Mouse (Mus musculus) C2C12 (cell line): ENCODE results near the gene Hist1h2bj.

ENCODE experiments used
- CTCF ChIP-seq: IDR thresholded peaks from one replicate; pipeline ENCODE4 v1.5.1; 2011; ENCODE audit not compliant: control insufficient read depth, insufficient read depth, insufficient read length
- FOSL1 ChIP-seq: IDR thresholded peaks from one replicate; pipeline ENCODE4 v1.8.0; 2011; ENCODE audit warnings: mild to moderate bottlenecking, low read length; ENCODE audit not compliant: poor library complexity, insufficient read depth, severe bottlenecking
- MAX ChIP-seq: IDR thresholded peaks from one replicate; pipeline ENCODE4 v1.6.1; 2011; ENCODE audit warnings: mild to moderate bottlenecking, control low read depth
- MYOD1 ChIP-seq: IDR thresholded peaks from one replicate; pipeline ENCODE4 v1.6.1; 2011; ENCODE audit warnings: low read depth; ENCODE audit not compliant: control insufficient read depth, insufficient read length
- MYOG ChIP-seq: IDR thresholded peaks from one replicate; pipeline ENCODE4 v1.6.1; 2011; ENCODE audit not compliant: control insufficient read depth, insufficient read length; ENCODE audit errors: extremely low read depth

DNA sequence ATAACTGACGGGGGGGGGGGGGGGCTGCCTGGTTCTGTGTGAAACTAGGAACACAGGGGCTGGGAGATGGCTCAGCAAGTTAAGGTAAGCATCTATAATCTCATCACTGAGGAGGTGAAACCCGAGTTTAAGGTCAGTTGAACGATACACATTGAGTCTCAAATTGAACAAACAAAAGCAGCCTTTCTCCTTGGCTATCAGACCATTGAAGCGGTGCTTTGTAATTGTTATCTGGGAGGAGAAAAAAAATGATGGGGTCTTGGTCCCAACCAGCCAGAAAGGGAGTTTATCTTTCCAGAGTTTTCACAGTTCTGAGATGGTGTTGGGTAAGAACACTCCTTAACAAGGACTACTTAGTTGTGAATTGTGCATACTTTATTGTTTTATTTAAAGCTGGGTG is 45.2 kb upstream of the Hist1h2bj start:
- TF ChIP-seq CTCF (no peak), MYOD1 (no peak), FOSL1 (no peak), MAX (no peak), MYOG (no peak)
